Mouse (Mus musculus): ENCODE results near the gene Senp6.
"Not testable (repeated sequence)": the region's sequence is repeated elsewhere in the genome, so short reads cannot be mapped to it uniquely, and the experiment has no call there.

Gene Senp6

DNA sequence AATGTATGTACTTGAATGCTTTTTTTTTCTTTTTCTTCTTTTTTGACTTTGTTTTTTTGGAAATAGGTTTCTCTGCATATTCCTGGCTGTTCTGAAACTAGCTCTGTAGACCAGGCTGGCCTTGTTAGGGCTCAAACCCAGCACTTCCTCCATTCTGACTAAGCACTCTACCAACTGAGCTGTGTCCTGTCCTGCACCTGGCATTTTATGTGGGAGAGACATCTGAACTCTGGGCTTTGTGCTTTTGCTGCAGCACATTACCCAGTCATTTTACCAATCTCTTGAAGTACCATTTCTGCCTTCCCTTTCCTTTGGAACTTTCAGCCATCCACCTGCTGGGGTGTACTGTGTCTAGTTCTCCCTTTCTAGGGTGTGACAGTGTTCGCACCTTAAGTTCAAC, 7.4 kb downstream of the Senp6 start:
- in situ Hi-C loops (cut with MboI, MseI) = loop anchor here in 1 of 2 experiments (5.0 kb wide), 1 partner anchor 282 kb away; the partner anchor contains the start of gene Tmem30a

DNA sequence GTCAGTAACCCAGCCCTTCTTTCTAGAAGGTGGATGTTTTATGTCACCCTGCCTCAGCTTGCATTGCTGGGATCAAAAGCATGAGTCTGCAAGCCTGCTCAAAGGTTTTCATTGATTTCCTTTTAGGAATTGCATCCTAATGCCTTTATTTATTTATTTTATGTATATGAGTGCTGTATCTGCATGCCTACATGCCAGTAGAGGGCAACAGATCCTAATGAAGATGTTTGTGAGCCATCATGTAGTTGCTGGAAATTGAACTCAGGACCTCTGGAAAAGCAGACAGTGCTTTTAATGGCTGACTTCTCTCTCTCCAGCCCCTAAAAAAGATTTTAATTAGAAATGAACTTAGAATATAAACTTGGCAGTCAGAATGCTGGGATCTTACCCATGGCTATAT, 8.2 kb downstream of the Senp6 start:
- in situ Hi-C loops (cut with MboI, MseI) = loop anchor here in 1 of 2 experiments (5.0 kb wide), 1 partner anchor 283 kb away; the partner anchor contains the start of gene Tmem30a

DNA sequence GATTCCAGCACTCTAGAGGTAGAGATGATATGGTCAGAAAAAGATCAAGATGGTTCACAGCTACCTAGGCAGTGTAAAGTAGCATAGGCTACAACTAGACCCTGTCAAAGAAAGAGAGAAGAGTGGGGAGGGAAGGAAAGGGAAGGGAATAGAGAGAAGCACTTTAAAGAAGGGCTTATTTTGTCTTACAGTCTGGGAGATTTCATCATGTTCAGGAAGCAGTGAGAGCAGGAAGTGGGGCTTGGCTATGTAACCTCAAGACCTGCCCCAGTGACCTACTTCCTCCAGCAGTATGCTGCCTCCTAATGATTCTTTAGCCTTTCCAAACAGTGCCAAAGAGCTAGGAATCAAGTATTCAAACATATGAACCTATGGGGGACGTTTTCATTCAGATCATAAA, 14.2 kb downstream of the Senp6 start:
- in situ Hi-C loops (cut with MboI, MseI) = no loop called here

DNA sequence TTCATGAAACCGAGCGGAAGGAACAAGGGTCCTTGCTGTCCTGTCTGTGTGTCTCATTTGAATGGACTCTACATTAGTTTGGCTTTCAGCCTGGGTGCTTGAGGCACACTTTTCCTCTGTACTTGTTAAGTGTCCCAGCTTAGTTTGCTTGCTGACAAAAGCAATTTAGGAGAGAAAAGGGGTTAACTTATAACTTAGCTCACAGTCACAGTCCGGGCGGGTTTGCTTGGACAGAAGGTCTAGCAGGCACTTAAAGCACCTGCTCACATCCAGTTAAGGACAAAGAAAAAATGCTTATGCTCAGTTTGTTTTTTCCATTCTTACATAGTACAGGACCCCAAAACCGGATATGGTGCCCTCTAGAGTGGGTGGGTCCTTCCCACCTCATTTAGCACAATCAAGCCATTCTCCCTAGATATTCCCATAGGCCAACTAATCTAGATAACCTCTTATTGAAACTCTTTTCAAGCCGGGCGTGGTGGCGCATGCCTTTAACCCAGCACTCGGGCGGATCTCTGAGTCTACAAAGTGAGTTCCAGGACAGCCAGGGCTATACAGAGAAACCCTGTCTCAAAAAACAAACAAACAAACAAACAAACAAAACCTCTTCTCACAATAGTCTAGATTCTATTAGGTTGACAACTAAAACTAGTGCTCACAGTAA, 17.9 kb downstream of the Senp6 start:
- in situ Hi-C loops (cut with MboI, MseI) = no loop called here

DNA sequence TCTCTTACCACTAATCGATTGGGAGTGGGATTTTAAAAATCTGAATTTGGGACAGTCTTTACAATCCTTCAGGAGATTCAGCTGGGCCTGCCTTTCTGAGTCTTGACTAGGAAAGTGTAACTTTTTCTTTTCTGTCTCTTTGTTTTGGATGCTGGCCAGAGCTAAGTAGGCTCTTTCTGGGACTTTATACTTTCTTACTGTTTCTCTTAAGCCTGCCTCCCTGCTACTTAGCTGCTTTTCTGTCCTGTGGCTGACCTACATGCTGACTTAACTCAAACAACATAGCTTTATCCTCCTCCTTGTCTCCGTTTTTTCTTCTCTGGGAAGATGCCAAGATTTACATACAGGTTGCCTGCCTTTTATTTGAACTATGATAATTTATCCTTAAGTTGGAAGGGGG, 19.0 kb downstream of the Senp6 start:
- in situ Hi-C loops (cut with MboI, MseI) = no loop called here

DNA sequence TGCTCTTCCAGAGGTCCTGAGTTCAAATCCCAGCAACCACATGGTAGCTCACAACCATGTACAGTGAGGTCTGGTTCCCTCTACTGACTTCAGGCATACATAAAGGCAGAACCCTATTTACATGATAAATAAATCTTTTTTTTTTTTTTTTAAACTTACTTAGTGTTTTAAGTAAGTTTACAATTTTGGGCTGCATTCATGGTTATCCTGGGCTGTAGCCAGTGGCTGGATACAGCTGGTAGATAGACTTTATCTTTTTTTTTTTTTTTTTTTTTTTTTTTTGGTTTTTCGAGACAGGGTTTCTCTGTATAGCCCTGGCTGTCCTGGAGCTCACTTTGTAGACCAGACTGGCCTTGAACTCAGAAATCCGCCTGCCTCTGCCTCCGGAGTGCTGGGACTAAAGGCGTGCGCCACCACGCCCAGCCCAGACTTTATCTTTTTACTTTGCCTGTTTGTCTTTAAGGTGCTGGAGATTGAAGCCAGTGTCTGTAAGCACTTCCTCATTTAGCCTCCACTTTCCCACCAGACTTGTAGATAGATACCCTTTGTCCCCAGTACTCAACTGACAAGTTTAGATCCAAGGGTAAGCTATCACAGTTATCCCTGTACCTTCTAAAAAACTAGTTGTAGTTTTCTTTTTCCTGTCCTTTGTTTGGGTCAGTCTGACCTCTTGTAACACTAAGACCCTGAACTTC, 19.7 kb downstream of the Senp6 start:
- in situ Hi-C loops (cut with MboI, MseI) = not testable (repeated sequence)

DNA sequence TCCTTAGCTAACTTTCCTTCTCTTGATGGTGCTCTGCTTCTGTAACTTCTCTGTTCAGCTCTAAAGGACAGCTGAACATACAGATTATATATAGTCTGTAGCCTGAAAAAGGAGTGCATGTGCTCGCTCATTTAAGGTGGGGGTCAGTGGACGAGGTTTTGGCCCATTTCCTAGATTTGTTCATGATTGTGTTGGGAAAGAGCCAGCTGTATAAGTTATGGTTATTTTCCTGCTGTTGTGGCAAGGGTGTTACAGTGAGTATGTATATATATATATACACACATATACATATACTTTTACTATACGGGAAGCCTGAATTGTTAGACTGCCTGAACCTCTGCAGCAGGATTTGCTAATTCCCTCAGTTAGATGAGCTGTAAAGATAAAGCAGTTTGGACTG, 22.7 kb downstream of the Senp6 start:
- in situ Hi-C loops (cut with MboI, MseI) = no loop called here

DNA sequence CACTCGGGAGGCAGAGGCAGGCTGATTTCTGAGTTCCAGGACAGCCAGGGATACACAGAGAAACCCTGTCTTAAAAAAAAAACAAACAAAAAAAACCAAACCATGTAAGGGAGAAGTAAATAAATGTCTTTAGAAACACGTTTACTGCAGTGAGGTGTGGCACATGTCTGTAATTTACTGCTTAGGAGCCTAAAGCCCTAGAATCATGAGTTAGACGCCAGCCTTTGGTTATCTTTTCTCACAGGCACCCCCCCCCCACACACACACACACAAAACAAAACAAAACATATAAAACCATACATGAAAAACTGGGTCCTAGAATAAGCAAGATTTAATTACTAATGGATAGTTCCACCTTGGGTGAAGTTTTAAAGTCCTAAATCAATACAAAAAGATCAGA, 29.6 kb downstream of the Senp6 start:
- in situ Hi-C loops (cut with MboI, MseI) = no loop called here

DNA sequence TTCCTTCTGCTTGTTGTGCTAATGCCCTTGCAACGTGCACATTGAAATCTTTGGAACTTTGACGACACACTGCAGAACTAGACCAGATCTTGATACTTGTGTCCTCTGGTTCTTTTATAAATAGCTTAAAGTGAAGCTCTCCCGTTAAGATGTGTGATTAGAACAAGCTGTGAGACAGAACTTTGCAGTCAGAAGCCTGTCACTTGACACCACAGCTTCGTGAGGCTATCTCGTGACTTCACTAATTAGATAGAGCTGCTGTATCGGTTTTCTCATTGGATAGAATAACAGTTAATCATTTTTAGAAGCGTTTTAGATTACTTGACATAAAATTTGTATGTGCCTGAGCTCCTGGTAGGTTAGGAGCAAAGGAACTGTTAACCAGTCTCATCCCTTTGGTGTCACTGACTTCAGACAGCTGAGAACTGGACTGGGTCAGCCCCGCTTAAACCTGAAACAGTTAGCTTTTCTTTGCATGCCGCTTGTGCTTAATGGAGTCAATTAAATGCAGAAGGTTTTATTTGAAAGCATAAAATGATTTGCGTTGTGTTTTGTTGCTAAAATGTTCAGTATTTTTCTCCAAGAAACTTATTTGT, 79.4 kb downstream of the Senp6 start:
- in situ Hi-C loops (cut with MboI, MseI) = no loop called here

DNA sequence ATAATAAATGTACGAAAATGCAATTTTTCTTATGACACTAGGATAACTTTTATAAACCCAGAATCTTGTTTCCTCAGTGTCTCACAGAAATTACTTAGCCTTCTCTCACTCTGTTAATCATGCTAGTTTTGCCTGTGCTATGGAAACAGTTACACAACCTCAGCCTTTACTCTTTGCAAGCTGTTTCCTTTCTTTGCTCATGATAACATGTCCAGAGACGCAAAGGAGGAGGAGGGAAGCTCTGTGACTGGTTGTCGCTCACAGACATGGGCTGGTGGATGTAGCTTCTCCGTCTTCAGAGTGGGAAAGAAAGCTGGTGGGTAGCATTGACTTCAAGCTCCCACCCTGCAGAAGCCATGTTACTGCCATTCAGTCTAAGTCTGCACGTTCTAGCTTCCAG, 82.9 kb downstream of the Senp6 start:
- in situ Hi-C loops (cut with MboI, MseI) = no loop called here

DNA sequence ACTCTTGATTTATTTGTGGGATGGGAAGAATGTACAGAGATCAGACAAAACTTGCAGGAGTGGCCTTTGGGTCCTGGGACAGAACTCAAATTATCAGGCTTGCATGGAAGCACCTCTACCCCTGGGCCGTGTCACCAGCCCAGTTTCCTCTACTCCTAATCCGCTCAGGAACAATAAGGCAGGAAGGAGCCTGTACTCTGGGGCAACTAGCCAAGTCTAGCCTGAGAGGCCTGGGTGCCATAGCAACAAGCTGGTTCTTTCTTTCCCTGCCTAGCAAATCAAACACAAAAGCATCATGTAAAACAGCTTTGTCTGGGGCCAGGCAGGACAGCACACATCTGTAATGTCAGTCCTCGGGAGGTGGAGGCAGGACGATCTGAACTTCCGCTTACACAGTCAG, 88.6 kb downstream of the Senp6 start:
- in situ Hi-C loops (cut with MboI, MseI) = no loop called here

DNA sequence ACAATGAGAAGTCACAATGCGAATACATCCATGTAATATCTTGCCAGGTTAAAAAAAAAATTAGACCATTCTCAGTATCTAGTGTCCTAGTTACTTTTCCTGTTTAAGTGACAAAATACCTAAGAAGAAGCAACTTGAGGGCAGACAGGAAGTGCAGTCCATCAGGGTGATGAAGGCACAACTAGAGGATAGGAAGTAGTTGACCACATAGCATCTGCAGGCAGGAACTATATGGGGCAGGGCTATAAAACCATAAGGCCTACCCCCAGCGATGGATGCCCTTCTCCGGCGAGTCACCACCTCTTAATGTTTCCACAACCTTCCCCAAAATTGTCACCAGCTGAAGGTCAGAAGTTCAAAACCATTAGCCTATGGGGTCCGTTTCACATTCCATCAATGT, 90.1 kb downstream of the Senp6 start:
- in situ Hi-C loops (cut with MboI, MseI) = no loop called here

DNA sequence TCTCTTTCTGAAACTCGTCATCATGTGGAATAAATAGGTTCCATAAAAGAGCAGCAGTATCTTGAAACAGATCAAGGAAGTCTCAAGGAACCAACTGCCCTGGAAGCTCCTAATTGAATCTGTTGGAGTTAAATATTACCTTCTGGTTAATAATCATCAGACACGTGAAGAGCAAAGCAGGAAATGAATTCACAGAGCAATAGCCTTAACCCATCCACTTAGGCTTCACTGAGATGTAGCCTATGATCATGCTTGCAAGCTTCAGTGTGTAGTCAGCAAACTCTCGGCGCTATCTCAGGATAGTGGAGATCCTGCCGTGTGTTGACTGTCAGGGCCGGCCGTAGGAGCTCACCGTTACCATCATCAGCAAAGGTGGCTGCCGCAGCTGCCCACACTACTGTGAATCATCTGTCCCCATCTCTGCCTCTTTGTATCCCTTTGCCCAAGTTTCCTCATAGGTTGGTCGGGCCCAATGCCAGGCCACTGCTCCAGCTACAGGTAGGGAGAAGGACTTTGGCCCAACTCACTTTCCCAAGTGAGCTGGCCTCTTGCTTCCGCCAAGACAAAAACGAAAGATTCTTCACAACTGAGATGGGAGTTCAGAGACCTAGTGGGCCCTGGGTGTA, 91.2 kb downstream of the Senp6 start:
- in situ Hi-C loops (cut with MboI, MseI) = no loop called here

DNA sequence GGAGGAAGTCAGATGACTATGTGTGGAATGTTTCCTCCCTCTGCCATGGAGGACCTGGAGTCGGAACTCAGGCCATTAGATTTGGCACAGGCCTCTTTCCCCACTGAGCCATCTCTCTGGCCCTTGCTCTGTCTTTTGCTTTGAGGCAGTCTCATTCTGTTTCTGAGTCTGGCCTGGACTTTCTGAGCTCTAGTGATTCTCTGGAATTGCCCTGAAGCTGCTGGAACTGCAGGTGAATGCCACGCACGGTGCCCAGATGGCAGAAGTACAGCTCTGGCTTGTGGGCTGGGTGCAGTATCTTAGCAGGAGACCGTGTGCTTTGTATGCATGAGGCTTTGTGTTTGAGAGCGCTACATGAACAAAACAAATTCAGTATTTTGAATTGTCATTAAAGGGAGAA, 92.2 kb downstream of the Senp6 start:
- in situ Hi-C loops (cut with MboI, MseI) = no loop called here

DNA sequence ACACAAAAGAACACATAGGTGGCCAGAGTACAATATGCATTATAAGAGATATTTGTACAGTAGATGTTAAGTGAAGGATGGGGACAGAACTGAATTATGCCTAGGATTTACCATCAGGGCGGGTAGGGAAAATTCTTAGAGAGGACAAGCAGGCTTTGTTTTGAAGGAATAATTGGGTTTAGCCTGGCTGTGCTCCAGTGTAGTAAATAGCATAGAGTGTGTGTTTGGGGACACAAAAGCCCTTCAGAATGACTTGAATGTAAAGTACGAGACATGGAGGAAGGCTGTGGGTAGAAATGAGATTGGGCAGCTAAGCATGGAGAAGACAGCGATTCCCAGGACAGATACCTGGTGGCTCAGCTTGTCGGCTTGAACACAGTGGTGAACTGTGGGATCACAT, 94.7 kb downstream of the Senp6 start:
- in situ Hi-C loops (cut with MboI, MseI) = no loop called here

DNA sequence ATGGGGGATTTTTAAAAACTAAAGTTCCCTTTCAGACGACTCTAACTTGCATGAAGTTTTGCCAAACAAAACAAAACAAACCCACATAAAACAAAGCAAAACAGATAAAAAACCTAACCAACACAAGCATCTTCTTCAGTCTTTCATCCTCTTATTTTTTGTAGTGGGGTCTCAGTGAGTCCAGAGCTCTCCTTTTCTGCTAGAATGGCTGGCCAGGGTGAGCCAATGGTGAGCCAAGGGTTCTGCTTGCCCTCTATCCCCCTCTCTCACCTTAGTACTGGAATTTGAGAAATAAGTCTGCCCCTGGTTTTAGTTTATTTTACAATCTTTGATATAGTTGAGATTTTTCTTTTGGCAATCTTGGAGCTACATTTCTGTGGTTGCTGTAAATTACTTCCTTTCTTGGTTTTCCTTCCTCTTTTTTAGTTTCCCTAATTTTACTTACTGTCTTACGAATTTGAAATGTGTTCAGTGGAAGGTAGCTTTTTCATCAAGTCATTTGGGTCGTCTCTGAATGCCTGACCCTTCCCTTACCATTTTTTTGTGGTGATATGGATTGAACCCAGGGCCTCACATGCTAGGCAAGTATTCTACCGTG, 96.5 kb downstream of the Senp6 start:
- in situ Hi-C loops (cut with MboI, MseI) = no loop called here

DNA sequence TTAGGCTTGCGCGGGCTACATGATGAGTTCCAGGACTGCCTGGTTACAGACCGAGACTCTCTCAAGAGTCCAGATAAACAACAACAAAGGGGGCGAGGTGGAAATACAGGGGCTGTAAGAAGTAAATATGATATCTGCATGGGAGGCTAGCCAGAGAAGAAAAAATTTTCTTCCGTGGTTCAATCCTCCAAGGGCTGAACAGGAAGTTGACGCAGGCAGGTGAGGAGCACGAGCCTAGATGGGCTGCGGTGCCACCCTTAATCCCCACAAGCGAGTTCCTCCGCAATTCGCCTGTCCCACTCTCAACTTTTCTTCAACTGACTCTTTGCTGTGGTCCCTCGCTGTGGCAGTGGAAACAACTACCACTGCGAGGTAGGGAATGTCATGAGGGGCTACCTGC, 97.5 kb downstream of the Senp6 start:
- in situ Hi-C loops (cut with MboI, MseI) = no loop called here

DNA sequence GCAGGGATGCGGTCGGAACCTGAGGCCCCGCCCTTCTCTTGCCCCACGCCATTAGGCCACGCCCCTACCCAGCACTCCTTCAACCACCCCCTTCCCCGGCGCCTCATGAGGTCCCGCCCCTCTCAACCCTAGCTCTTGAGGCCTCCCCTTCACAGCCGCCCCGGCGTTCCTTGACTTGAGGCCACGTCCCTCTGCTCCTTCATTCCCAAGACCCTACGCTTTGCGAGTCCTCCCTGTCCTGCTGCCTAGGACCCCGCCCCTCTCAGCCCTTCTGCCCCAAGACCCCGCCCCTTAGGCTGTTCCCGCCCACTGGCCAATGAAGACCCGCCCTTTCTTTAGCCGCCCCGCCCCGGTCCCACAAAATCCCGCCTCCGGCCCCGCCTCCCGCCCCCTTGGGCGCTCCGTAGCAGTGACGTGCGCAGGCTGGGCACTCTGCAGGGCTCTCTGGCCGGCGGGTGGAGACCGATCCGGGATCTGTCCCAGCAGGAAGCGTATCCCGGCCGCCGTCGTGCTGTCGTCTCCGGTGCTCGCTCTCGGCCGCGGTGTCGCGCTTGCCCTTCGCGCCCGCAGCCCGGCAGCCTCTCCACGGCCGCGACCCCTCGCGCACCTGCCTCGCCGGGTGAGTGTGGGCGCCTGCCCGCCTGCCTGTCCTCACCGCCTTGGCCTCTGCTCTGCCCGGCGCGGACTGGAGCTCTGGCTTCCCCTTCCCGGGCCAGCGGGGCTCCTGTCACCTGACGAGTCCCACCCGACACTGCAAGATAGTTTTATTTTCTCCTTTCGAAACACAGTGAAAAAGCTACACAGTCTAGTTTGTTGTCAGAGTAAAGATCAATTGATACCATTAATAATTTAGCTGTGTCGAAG, 98.1 kb downstream of the Senp6 start, which contains the start of gene Myo6:
Gene Myo6 (plus strand): TSS at position 421 of the 864 bp plus-strand sequence.
- in situ Hi-C loops (cut with MboI, MseI) = no loop called here

DNA sequence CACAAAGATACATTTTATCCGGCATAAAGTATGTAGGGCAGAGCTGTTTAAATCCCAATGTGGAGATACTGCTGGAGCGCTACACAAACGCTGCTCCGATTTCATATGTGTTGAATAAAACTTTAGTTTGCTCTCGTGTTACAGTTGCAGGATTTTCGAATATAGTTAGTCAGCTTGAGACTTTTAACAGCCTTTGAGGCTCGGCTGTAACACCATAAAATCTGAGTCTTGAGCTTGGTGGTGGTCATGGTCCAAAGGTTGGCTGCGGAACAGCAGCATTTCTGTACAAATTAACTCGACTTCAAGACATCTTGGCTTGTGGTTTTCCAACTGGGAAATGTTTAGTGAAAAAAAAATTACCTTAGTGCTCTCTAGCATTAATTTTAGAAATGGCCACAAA, 99.0 kb downstream of the Senp6 start:
- in situ Hi-C loops (cut with MboI, MseI) = no loop called here

DNA sequence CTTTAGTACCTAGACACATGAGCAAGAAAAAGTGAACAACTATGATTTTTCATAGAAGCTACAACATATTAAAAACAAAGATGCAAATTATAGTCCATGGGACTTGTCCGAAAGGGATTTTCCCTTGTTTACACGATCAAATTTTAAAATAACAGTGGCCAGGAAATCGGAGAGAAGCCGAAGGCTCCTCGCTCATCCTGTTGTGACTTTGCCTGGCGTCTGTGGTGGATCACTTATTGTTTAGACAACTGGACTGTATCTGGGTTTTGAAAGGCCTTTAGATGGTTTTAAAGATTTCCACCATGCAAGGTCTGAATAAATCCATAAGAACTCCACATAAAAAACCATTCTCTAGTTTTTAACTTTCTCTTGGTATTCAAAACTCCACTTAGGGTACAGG, 99.7 kb downstream of the Senp6 start:
- in situ Hi-C loops (cut with MboI, MseI) = no loop called here

DNA sequence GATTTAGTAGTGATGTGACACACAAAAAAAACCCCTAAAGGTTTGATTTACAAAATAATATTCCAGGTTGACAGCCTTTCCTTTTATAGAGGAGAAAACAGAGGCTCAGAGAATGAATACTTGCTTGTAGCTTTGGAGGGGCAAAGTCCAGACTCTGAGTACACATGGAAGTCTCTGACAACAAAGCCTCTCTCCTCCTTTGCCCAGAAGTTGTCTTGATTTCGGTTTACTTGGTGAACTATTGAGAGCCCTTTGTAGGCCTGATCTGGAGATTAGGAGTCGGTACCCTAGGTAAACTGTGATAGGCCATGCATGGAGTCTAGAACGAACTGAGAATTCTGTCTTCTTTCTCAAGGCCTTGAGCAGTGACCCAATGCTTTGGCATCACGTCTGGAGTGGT, 100.4 kb downstream of the Senp6 start:
- in situ Hi-C loops (cut with MboI, MseI) = no loop called here

Data from T-helper 17 cell (primary cell).